Mouse (Mus musculus) intestine, embryonic 14.5 days (tissue): ENCODE measurements around the gene Dad1. TPM values are rescaled to one million over a fixed set of nuclear protein-coding genes. Genes with fewer than 3 reads are reported as not detected.
"Not testable (repeated sequence)": the region's sequence is repeated elsewhere in the genome, so short reads cannot be mapped to it uniquely, and the experiment has no call there.

Experiments
- ATAC-seq: fragments of 200-750 bp; cut with Nextera tagmentation; replicated peaks from 2 replicates; pipeline ENCODE4 v1.8.0; 2017; ENCODE audit warnings: low read depth, moderate number of reproducible peaks, moderate TSS enrichment, moderate library complexity; ENCODE audit not compliant: low FRiP score, low TSS enrichment
- DNase-seq: peaks from one replicate; pipeline ENCODE4 v3.0.0-alpha.2; 2018; ENCODE audit warnings: low spot score
- H3K27ac ChIP-seq: fragments of 300-500 bp; sonication (generic); 2 replicates; pipeline ENCODE4 v1.5.1; 2014; ENCODE audit warnings: low read depth, mild to moderate bottlenecking, control low read depth
- H3K27me3 ChIP-seq: fragments of 300-500 bp; sonication (generic); replicated peaks from 2 replicates; pipeline ENCODE4 v1.6.1; 2014; ENCODE audit warnings: low read length, control low read depth; ENCODE audit not compliant: control insufficient read depth, insufficient read depth
- H3K36me3 ChIP-seq: fragments of 300-500 bp; sonication (generic); 2 replicates; pipeline ENCODE4 v1.6.1; 2014; ENCODE audit warnings: low read length, control low read depth; ENCODE audit not compliant: control insufficient read depth, insufficient read depth
- H3K4me1 ChIP-seq: fragments of 300-500 bp; sonication (generic); replicated peaks from 2 replicates; pipeline ENCODE4 v1.6.1; 2014; ENCODE audit warnings: low read length, control low read depth, mixed read lengths; ENCODE audit not compliant: control insufficient read depth, insufficient read depth
- H3K4me2 ChIP-seq: fragments of 300-500 bp; sonication (generic); 2 replicates; pipeline ENCODE4 v1.6.1; 2014; ENCODE audit warnings: low read length
- H3K4me3 ChIP-seq: fragments of 300-500 bp; sonication (generic); 2 replicates; pipeline ENCODE4 v1.5.1; 2014; ENCODE audit warnings: low read depth, low read length, control low read depth, mixed read lengths
- H3K9ac ChIP-seq: fragments of 300-500 bp; sonication (generic); 2 replicates; pipeline ENCODE4 v1.6.1; 2014; ENCODE audit warnings: mild to moderate bottlenecking, low read length
- H3K9me3 ChIP-seq: fragments of 300-500 bp; sonication (generic); 2 replicates; pipeline ENCODE4 v1.6.1; 2016; ENCODE audit warnings: low read length, control low read depth; ENCODE audit not compliant: control insufficient read depth
- WGBS: fragments of 180-500 bp; shearing (Covaris S2); extraction: QIAGEN DNeasy Blood & Tissue Kit; methylation state at CpG from one replicate; pipeline ENCODE4 v1.1.7; 2014; 5-methylcytosine and 5-hydroxymethylcytosine counted together
- polyA plus RNA-seq: library from polyadenylated mRNA; unstranded; fragments of >200 nt; fragmentation: Nextera tagmentation; extraction: Ambion mirVana; gene quantifications from 2 replicates; pipeline ENCODE4 v1.2.1, GENCODE M21; 2014

Dad1 gene
- polyA plus RNA-seq, 1 experiment from 2014 or later, result 449 TPM

GRCm38 (mm10) chr14:54231176-54231956, 22.5 kb downstream of the Dad1 start:
- DNase-seq (no peak), ATAC-seq (no peak)
- 69% methylated on average over 21 of the region's 21 CpGs for WGBS
- Histone ChIP-seq H3K36me3 (peaks cover 18% of the 10 kb centered on the region), H3K4me3 (no peak overlapping the region), H3K4me2 (peak overlapping the region; percentile 13; the same call in 1 of the 2 replicates), H3K27me3 (no peaks in the 10 kb centered on the region), H3K27ac (no peak overlapping the region), H3K4me1 (peaks cover 42% of the 10 kb centered on the region), H3K9ac (no peak overlapping the region), H3K9me3 (no peaks in the 10 kb centered on the region)

- H3K27ac ChIP-seq, result no peak overlapping the region
- H3K4me1 ChIP-seq, result peaks cover 42% of the 10 kb centered on the region
- ATAC-seq (no peak), DNase-seq (no peak)
- H3K9me3 ChIP-seq, result no peaks in the 10 kb centered on the region
- WGBS, result 78% methylated on average over 14 of the region's 14 CpGs
- no peaks in the 10 kb centered on the region for H3K27me3 ChIP-seq
- H3K9ac ChIP-seq, result no peak overlapping the region
- no peak overlapping the region for H3K4me3 ChIP-seq
- 0 out of 2 replicates have a peak overlapping the region, but pooled peaks have one; percentile 13 for H3K4me2 ChIP-seq
- H3K36me3 ChIP-seq, result peaks cover 14% of the 10 kb centered on the region
These were observed 23.2 kb downstream of the Dad1 start for GRCm38 (mm10) chr14:54230638-54231150.

- H3K9ac ChIP-seq, H3K4me3 ChIP-seq, DNase-seq, H3K27ac ChIP-seq, H3K36me3 ChIP-seq, H3K4me2 ChIP-seq, H3K9me3 ChIP-seq, H3K27me3 ChIP-seq, ATAC-seq: not testable (repeated sequence)
- WGBS, result 87% methylated on average over 3 of the region's 4 CpGs
- peaks cover 46% of the 10 kb centered on the region for H3K4me1 ChIP-seq
These were observed 24.1 kb downstream of the Dad1 start for GRCm38 (mm10) chr14:54229849-54230248.

- Histone ChIP-seq H3K9me3 (no peaks in the 10 kb centered on the region), H3K4me3 (no peak overlapping the region), H3K27me3 (no peaks in the 10 kb centered on the region), H3K27ac (no peak overlapping the region), H3K4me2 (peak overlapping the region; percentile 38), H3K9ac (0 out of 2 replicates have a peak overlapping the region, but pooled peaks have one; percentile 20), H3K36me3 (no peaks in the 10 kb centered on the region), H3K4me1 (peaks cover 51% of the 10 kb centered on the region)
- no peak for ATAC-seq
- no peak for DNase-seq
- WGBS, result 22% methylated on average over 25 of the region's 25 CpGs
These were observed 24.8 kb downstream of the Dad1 start for GRCm38 (mm10) chr14:54228933-54229713.

GRCm38 (mm10) chr14:54228501-54228900, 25.4 kb downstream of the Dad1 start:
- Histone ChIP-seq H3K4me3 (peak overlapping the region; percentile 32; the same call in 1 of the 2 replicates), H3K9ac (no peak overlapping the region), H3K4me1 (peaks cover 45% of the 10 kb centered on the region), H3K27ac (no peak overlapping the region), H3K4me2 (peak overlapping the region; percentile 65), H3K9me3 (no peaks in the 10 kb centered on the region), H3K27me3 (no peaks in the 10 kb centered on the region), H3K36me3 (no peaks in the 10 kb centered on the region)
- DNase-seq, result no peak
- WGBS, result 24% methylated on average over 7 of the region's 7 CpGs
- no peak for ATAC-seq

- Histone ChIP-seq H3K27me3 (no peaks in the 10 kb centered on the region), H3K36me3 (no peaks in the 10 kb centered on the region), H3K4me2 (peak overlapping the region; percentile 65), H3K9ac (no peak overlapping the region), H3K4me3 (peak overlapping the region; percentile 32), H3K4me1 (peaks cover 40% of the 10 kb centered on the region), H3K9me3 (no peaks in the 10 kb centered on the region), H3K27ac (peak overlapping the region; percentile 33; the same call in 1 of the 2 replicates)
- ATAC-seq, result peak; percentile 64; the same call in 1 of the 2 replicates
- DNase-seq, result peak; percentile 93
- under 1% methylated on average over 10 of the region's 10 CpGs for WGBS
These were observed 25.9 kb downstream of the Dad1 start for GRCm38 (mm10) chr14:54227911-54228451.

GRCm38 (mm10) chr14:54226911-54227811, 26.7 kb downstream of the Dad1 start:
- Histone ChIP-seq H3K4me2 (peak overlapping the region; percentile 65), H3K36me3 (no peaks in the 10 kb centered on the region), H3K27ac (peak overlapping the region; percentile 33; the same call in 1 of the 2 replicates), H3K27me3 (no peaks in the 10 kb centered on the region), H3K9ac (no peak overlapping the region), H3K4me3 (peak overlapping the region; percentile 32), H3K9me3 (no peaks in the 10 kb centered on the region), H3K4me1 (peaks cover 36% of the 10 kb centered on the region)
- peak; percentile 73 for DNase-seq
- peak; percentile 30 for ATAC-seq
- 31% methylated on average over 16 of the region's 16 CpGs for WGBS
